Mouse (Mus musculus): Measurements from ENCODE around the gene Mylk2.

- TF ChIP-seq GATA1 (IDR thresholded peaks at IDR 0.05; ENCODE audit: low read length): no peak
- TF ChIP-seq TAL1 (IDR thresholded peaks at IDR 0.05; ENCODE audit: low read length): no peak
These were observed 39.4 kb downstream of the Mylk2 start for GRCm38 (mm10) chr2:152950358-152951064.
